Mouse (Mus musculus) MEL (cell line): Measurements from ENCODE around the gene Vwc2. TPM values are rescaled to one million over a fixed set of nuclear protein-coding genes. Genes with fewer than 3 reads are reported as not detected.
A peak's percentile ranks its signal among the peaks of the same experiment; 100 is the strongest.

Source experiments
- DNase-seq: peaks from one replicate; pipeline ENCODE4 v3.0.0; 2011; ENCODE audit warnings: low read depth, low spot score
- H3K27ac ChIP-seq: 2 replicates; pipeline ENCODE4 v1.5.1; 2012; ENCODE audit warnings: low read depth, mild to moderate bottlenecking, control low read depth, low read length, moderate library complexity; ENCODE audit not compliant: control insufficient read depth
- H3K27me3 ChIP-seq, 2 experiments: fragments of 150-350 bp in 1 of 2; sonication (generic) in 1 of 2; 2 replicates each; pipeline ENCODE4 v1.6.1; 2012; ENCODE audit warnings: low read length in 2 of 2, mild to moderate bottlenecking in 2 of 2, improper control_type of control experiment in 1 of 2, moderate library complexity in 1 of 2; ENCODE audit not compliant: insufficient read depth in 2 of 2, control insufficient read depth in 1 of 2
- H3K36me3 ChIP-seq, 2 experiments: 2 replicates each; pipeline ENCODE4 v1.6.1; 2012 to 2014; ENCODE audit warnings: low read length in 2 of 2, improper control_type of control experiment in 1 of 2, inconsistent platforms in 1 of 2, mild to moderate bottlenecking in 1 of 2; ENCODE audit not compliant: insufficient read depth in 2 of 2, control insufficient read depth in 1 of 2
- H3K4me1 ChIP-seq, 2 experiments: fragments of 150-350 bp in 1 of 2; sonication (generic) in 1 of 2; 2 replicates each; pipeline ENCODE4 v1.6.1; 2012; ENCODE audit warnings: low read length in 2 of 2, improper control_type of control experiment in 1 of 2, mild to moderate bottlenecking in 1 of 2; ENCODE audit not compliant: insufficient read depth in 2 of 2, control insufficient read depth in 1 of 2
- H3K4me3 ChIP-seq, 2 experiments: fragments of 150-350 bp in 1 of 2; sonication (generic) in 1 of 2; 2 replicates each; pipeline ENCODE4 v1.5.1; 2012; ENCODE audit warnings: low read depth in 2 of 2, low read length in 2 of 2, mild to moderate bottlenecking in 2 of 2, moderate library complexity in 2 of 2, control low read depth in 1 of 2, improper control_type of control experiment in 1 of 2; ENCODE audit not compliant: control insufficient read depth in 1 of 2, insufficient read depth in 1 of 2
- H3K79me2 ChIP-seq: 2 replicates; pipeline ENCODE4 v1.6.1; 2012; ENCODE audit warnings: mild to moderate bottlenecking, low read length, moderate library complexity; ENCODE audit not compliant: control insufficient read depth, poor library complexity, insufficient read depth
- H3K9ac ChIP-seq: 2 replicates; pipeline ENCODE4 v1.6.1; 2012; ENCODE audit warnings: low read depth, mild to moderate bottlenecking, control low read depth, low read length, moderate library complexity; ENCODE audit not compliant: control insufficient read depth, poor library complexity, severe bottlenecking
- H3K9me3 ChIP-seq: fragments of 150-350 bp; sonication (generic); replicated peaks from 2 replicates; pipeline ENCODE4 v1.6.1; 2012; ENCODE audit warnings: mild to moderate bottlenecking, low read length, improper control_type of control experiment, moderate library complexity; ENCODE audit not compliant: insufficient read depth
- EP300 ChIP-seq, 2 experiments: IDR thresholded peaks; 2 replicates each; pipeline ENCODE4 v1.6.1; 2011; ENCODE audit warnings: improper control_type of control experiment in 2 of 2, low read length in 2 of 2, low read depth in 1 of 2, mild to moderate bottlenecking in 1 of 2
- HCFC1 ChIP-seq: IDR thresholded peaks from 2 replicates; pipeline ENCODE4 v1.6.1; 2012; ENCODE audit warnings: low read depth, mild to moderate bottlenecking, inconsistent platforms, low read length, improper control_type of control experiment, moderate library complexity
- KAT2A ChIP-seq: conservative IDR thresholded peaks from 2 replicates; pipeline ENCODE4 v1.6.1; 2012; ENCODE audit warnings: low read depth, low read length, improper control_type of control experiment, inconsistent platforms
- MAZ ChIP-seq: IDR thresholded peaks from 2 replicates; pipeline ENCODE4 v1.6.1; 2012; ENCODE audit warnings: low read depth, mild to moderate bottlenecking, inconsistent platforms, low read length, improper control_type of control experiment
- RAD21 ChIP-seq: IDR thresholded peaks from 2 replicates; pipeline ENCODE4 v1.6.1; 2011; ENCODE audit warnings: mild to moderate bottlenecking, low read depth, low read length, improper control_type of control experiment
- RCOR1 ChIP-seq: IDR thresholded peaks from 2 replicates; pipeline ENCODE4 v1.6.1; 2012; ENCODE audit warnings: low read depth, mild to moderate bottlenecking, inconsistent platforms, low read length, improper control_type of control experiment
- SMC3 ChIP-seq: IDR thresholded peaks from 2 replicates; pipeline ENCODE4 v1.6.1; 2011; ENCODE audit warnings: low read depth, low read length, improper control_type of control experiment
- TCF12 ChIP-seq: IDR thresholded peaks from 2 replicates; pipeline ENCODE4 v1.6.1; 2014; ENCODE audit warnings: low read depth, mild to moderate bottlenecking, inconsistent platforms, low read length, improper control_type of control experiment, moderate library complexity
- USF2 ChIP-seq, 2 experiments: IDR thresholded peaks; 2 replicates each; pipeline ENCODE4 v1.6.1; 2011 to 2012; ENCODE audit warnings: improper control_type of control experiment in 2 of 2, low read length in 2 of 2, borderline replicate concordance in 1 of 2, inconsistent platforms in 1 of 2, low read depth in 1 of 2, mild to moderate bottlenecking in 1 of 2; ENCODE audit not compliant: insufficient read depth in 1 of 2
- ZNF384 ChIP-seq: IDR thresholded peaks from 2 replicates; pipeline ENCODE4 v1.6.1; 2012; ENCODE audit warnings: low read depth, mild to moderate bottlenecking, inconsistent platforms, low read length, improper control_type of control experiment
- polyA plus RNA-seq, 2 experiments: library from polyadenylated mRNA; stranded (reverse) in 1 of 2; unstranded in 1 of 2; fragments of >175 nt in 1 of 2; fragments of >200 nt in 1 of 2; gene quantifications; 2 replicates each; pipeline versions ENCODE4 v1.2.1 to v1.2.4; 2012; ENCODE audit warnings: low replicate concordance in 2 of 2, low read depth in 1 of 2; ENCODE audit not compliant: insufficient read length in 2 of 2, insufficient read depth in 1 of 2, missing spikeins in 1 of 2
- total RNA-seq: library from RNA; depleted of rRNA; stranded (reverse); fragments of 300-350 nt; gene quantifications from 2 replicates; pipeline ENCODE4 v1.2.3, GENCODE M21; 2012

Vwc2 gene
- total and polyA plus RNA-seq, 3 experiments, result not detected

DNA sequence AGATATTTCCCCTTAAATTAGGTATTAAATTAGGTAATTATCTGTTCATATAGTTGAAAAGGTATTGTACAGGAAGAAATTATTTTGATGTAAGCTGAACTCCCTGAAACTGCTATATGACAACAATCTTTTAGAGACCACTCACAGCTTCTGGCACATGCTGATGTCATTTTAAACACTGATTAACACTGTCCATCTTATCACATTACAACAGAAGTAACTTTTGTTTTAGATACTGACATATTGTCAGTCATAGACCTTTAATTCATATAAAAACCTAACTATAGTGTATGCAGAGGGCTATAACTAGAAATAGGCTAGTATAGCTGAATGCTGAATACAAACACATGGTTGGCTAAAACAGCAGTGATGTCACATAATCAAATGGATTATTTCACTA is 166.1 kb downstream of the Vwc2 start:
- no peak overlapping the region for H3K27ac ChIP-seq
- H3K4me3 ChIP-seq, result no peak overlapping the region
- no peak overlapping the region for H3K9ac ChIP-seq
- no peaks in the 10 kb centered on the region for H3K27me3 ChIP-seq
- TF ChIP-seq USF2 (IDR thresholded peaks at IDR 0.05; ENCODE audit: borderline replicate concordance in 1 of 2, insufficient read depth in 1 of 2, low read depth in 1 of 2, low read length in 2 of 2) (no peak), TCF12 (peak; percentile 64; the same call in 1 of the 2 replicates), EP300 (IDR thresholded peaks at IDR 0.05; ENCODE audit: low read depth in 1 of 2, low read length in 2 of 2) (peak in 1 of 2 experiments; percentile 55; a peak in 1 of 4 replicates)
- no peaks in the 10 kb centered on the region for H3K79me2 ChIP-seq
- no peaks in the 10 kb centered on the region for H3K36me3 ChIP-seq
- no peaks in the 10 kb centered on the region for H3K9me3 ChIP-seq
- no peak for DNase-seq
- no peaks in the 10 kb centered on the region for H3K4me1 ChIP-seq

DNA sequence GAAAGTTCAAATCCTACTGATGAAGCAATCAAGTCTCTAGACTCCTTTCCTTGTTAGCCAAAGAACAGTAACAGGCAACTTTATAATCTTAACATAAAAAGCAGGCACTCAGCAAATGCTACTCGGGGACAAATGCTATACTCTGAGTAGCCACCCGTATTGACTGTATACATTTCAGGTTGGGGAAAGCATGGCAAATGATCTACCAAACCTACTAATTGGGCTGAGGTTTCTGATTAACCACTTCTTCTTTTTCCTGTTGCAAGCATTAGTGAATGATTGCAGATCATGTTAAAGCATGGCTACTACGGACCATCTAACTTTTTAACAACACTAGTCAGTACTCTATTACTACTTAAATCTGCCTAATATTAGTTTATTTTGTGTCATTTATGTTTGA is 169.5 kb downstream of the Vwc2 start:
- Histone ChIP-seq H3K27me3 (no peaks in the 10 kb centered on the region), H3K27ac (no peak overlapping the region), H3K36me3 (no peaks in the 10 kb centered on the region), H3K9me3 (no peaks in the 10 kb centered on the region), H3K79me2 (no peaks in the 10 kb centered on the region), H3K4me3 (no peak overlapping the region), H3K9ac (no peak overlapping the region), H3K4me1 (no peaks in the 10 kb centered on the region)
- TF ChIP-seq RCOR1 (no peak), HCFC1 (no peak), ZNF384 (no peak), SMC3 (no peak), KAT2A (no peak), RAD21 (no peak), MAZ (no peak), TCF12 (no peak), USF2 (IDR thresholded peaks at IDR 0.05; ENCODE audit: borderline replicate concordance in 1 of 2, insufficient read depth in 1 of 2, low read depth in 1 of 2, low read length in 2 of 2) (no peak)
- no peak for DNase-seq
